Mouse (Mus musculus): ENCODE measurements around the gene Entpd2. TPM values are rescaled to one million over a fixed set of nuclear protein-coding genes. Genes with fewer than 3 reads are reported as not detected.
"Not testable (repeated sequence)": the region's sequence is repeated elsewhere in the genome, so short reads cannot be mapped to it uniquely, and the experiment has no call there.

Gene Entpd2
- polyA plus RNA-seq, 1 experiment from 2014 or later: 1.0 TPM

DNA sequence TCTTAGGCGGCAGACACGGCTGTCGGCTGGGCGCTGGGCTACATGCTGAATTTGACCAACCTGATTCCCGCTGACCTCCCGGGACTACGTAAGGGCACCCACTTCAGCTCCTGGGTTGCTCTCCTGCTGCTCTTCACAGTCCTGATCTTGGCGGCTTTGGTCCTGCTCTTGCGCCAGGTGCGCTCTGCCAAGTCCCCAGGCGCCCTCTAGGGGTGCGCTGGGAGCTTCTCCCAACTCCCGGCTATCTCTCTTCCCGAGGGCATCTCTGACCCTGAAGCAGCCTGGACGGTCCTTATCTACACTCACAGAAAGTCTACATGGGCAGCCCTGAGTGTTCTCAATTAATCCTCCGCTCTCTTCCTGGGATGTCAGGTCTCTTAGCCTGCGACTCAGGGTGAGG is 5.1 kb downstream of the Entpd2 start:
- H3K9me3 ChIP-seq (replicated peaks; ENCODE audit: control insufficient read depth, low read length): no peaks in the 10 kb centered on the region
- no peak overlapping the region for H3K27ac ChIP-seq (ENCODE audit: low read length)
- H3K9ac ChIP-seq (ENCODE audit: low read depth, low read length): no peak overlapping the region
- no peak overlapping the region for H3K4me2 ChIP-seq (ENCODE audit: low read depth, low read length)
- H3K27me3 ChIP-seq (ENCODE audit: control insufficient read depth, insufficient read depth, low read depth, low read length): peaks cover 87% of the 10 kb centered on the region
- 2% methylated on average over 17 of the region's 17 CpGs for WGBS (ENCODE audit: insufficient replicate concordance)
- ATAC-seq (ENCODE audit: low read depth): peak; percentile 28
- no peaks in the 10 kb centered on the region for H3K36me3 ChIP-seq (ENCODE audit: control insufficient read depth, insufficient read depth)
- H3K4me1 ChIP-seq (ENCODE audit: control insufficient read depth, low read depth, low read length): peaks cover 7% of the 10 kb centered on the region
- no peak overlapping the region for H3K4me3 ChIP-seq (ENCODE audit: low read depth, low read length)

DNA sequence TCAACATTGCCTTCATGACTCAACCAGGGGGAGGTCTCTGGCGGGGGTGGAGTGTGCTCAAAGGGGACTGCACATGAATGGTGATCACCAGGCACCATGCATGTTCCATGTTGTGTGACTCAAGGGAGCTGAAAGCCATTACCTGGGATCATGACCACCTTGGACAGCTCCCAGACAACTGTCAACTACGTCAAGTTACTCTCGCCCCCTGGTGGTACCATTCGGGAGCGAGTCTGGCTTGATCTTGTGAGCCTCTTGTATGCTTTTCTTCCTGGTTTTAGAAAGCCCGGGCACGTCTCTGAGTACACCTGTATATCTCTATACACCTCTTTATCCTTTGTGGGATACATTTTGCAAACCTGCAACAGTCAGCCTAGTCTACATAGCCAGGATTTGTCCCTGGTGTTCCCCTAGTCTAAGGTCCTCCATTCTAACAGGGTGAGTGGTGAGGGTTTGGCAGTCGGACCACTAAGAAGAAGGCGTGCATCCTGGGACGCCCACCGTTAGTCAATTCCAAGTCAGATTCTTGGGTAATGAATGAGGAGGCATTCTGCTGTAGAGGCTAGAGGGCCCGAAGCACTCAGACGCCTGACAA is 6.8 kb downstream of the Entpd2 start:
- no peak overlapping the region for H3K9ac ChIP-seq (ENCODE audit: low read depth, low read length)
- ATAC-seq (ENCODE audit: low read depth): no peak
- peaks cover 70% of the 10 kb centered on the region for H3K27me3 ChIP-seq (ENCODE audit: control insufficient read depth, insufficient read depth, low read depth, low read length)

DNA sequence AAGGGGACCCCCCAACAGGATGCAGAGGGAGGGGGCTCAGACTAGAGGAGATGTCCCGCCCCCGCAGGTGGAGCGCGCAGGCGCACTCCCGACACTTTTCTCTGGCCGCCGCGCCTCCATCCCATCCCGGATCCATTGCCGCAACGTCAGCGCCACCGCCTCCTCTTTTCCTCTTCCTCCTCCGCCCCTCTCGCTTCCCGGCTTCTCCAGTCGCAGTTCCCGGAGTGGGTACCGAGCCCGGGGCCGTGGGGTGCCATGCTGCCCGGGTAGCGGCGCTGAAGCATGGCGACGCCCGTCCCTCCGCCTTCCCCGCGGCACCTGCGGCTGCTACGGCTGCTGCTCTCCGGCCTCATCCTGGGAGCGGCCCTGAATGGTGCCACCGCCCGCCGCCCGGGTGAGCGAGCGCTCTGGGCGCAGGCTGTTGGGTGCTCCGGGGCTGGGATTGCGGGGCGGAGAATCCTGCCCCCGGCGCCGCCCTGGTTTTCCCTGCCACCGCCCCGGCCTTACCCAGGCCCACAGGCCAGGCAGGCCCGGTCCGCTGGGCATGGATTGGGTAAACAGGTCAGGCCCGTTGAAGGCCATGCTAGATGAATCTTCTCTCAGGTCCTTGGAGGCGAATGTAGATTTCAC is 7.4 kb downstream of the Entpd2 start:
- Histone ChIP-seq H3K27me3 (ENCODE audit: control insufficient read depth, insufficient read depth, low read depth, low read length) (peaks cover 64% of the 10 kb centered on the region), H3K9ac (ENCODE audit: low read depth, low read length) (no peak overlapping the region), H3K9me3 (replicated peaks; ENCODE audit: control insufficient read depth, low read length) (no peaks in the 10 kb centered on the region), H3K4me3 (ENCODE audit: low read depth, low read length) (peak overlapping the region; percentile 50), H3K27ac (ENCODE audit: low read length) (no peak overlapping the region), H3K4me2 (ENCODE audit: low read depth, low read length) (peak overlapping the region; percentile 55), H3K4me1 (ENCODE audit: control insufficient read depth, low read depth, low read length) (peaks cover 4% of the 10 kb centered on the region; the same call in 1 of the 2 replicates), H3K36me3 (ENCODE audit: control insufficient read depth, insufficient read depth) (no peaks in the 10 kb centered on the region)
- 2% methylated on average over 54 of the region's 54 CpGs for WGBS (ENCODE audit: insufficient replicate concordance)
- ATAC-seq (ENCODE audit: low read depth): no peak; the same call in 1 of the 2 replicates

More for the DNA sequence above, 6.8 kb downstream of the Entpd2 start:
- Histone ChIP-seq H3K4me3 (ENCODE audit: low read depth, low read length) (peak overlapping the region; percentile 50), H3K9me3 (replicated peaks; ENCODE audit: control insufficient read depth, low read length) (no peaks in the 10 kb centered on the region), H3K4me2 (ENCODE audit: low read depth, low read length) (peak overlapping the region; percentile 55), H3K27ac (ENCODE audit: low read length) (no peak overlapping the region), H3K4me1 (ENCODE audit: control insufficient read depth, low read depth, low read length) (peaks cover 4% of the 10 kb centered on the region; the same call in 1 of the 2 replicates), H3K36me3 (ENCODE audit: control insufficient read depth, insufficient read depth) (no peaks in the 10 kb centered on the region)
- WGBS (ENCODE audit: insufficient replicate concordance): under 1% methylated on average over 13 of the region's 13 CpGs

- Histone ChIP-seq H3K4me3 (ENCODE audit: low read depth, low read length) (no peak overlapping the region), H3K4me2 (ENCODE audit: low read depth, low read length) (no peak overlapping the region), H3K4me1 (ENCODE audit: control insufficient read depth, low read depth, low read length) (peaks cover 4% of the 10 kb centered on the region; the same call in 1 of the 2 replicates), H3K9me3 (replicated peaks; ENCODE audit: control insufficient read depth, low read length) (no peaks in the 10 kb centered on the region), H3K36me3 (ENCODE audit: control insufficient read depth, insufficient read depth) (no peaks in the 10 kb centered on the region), H3K27ac (ENCODE audit: low read length) (no peak overlapping the region), H3K27me3 (ENCODE audit: control insufficient read depth, insufficient read depth, low read depth, low read length) (peaks cover 60% of the 10 kb centered on the region), H3K9ac (ENCODE audit: low read depth, low read length) (no peak overlapping the region)
- ATAC-seq (ENCODE audit: low read depth): no peak
- WGBS (ENCODE audit: insufficient replicate concordance): 57% methylated on average over 4 of the region's 4 CpGs
Measured at GRCm38 (mm10) chr2:25403994-25404393, 8.3 kb downstream of the Entpd2 start.

DNA sequence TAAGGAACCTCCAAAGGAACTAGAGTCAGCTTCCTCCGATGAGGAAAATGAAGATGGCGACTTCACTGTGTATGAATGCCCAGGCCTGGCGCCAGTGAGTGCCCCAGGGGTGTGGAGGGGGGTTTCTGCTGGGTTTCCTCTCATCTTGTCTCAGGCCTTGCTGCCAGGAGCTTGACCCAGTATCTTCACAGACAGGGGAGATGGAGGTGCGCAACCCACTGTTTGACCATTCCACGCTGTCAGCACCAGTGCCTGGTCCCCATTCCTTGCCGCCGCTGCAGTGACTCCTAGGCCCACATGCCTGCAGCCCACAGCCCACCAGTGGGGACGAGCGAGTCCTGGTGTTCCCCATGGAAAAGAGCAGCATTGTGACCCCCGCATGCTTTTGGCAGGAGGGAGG is 13.2 kb downstream of the Entpd2 start:
- WGBS (ENCODE audit: insufficient replicate concordance): 67% methylated on average over 10 of the region's 10 CpGs
- no peak overlapping the region for H3K9ac ChIP-seq (ENCODE audit: low read depth, low read length)
- no peak overlapping the region for H3K27ac ChIP-seq (ENCODE audit: low read length)
- H3K9me3 ChIP-seq (replicated peaks; ENCODE audit: control insufficient read depth, low read length): no peaks in the 10 kb centered on the region
- H3K4me3 ChIP-seq (ENCODE audit: low read depth, low read length): no peak overlapping the region
- H3K36me3 ChIP-seq (ENCODE audit: control insufficient read depth, insufficient read depth): no peaks in the 10 kb centered on the region
- ATAC-seq (ENCODE audit: low read depth): no peak
- peaks cover 12% of the 10 kb centered on the region for H3K27me3 ChIP-seq (ENCODE audit: control insufficient read depth, insufficient read depth, low read depth, low read length)
- no peaks in the 10 kb centered on the region for H3K4me1 ChIP-seq (ENCODE audit: control insufficient read depth, low read depth, low read length)
- H3K4me2 ChIP-seq (ENCODE audit: low read depth, low read length): no peak overlapping the region

DNA sequence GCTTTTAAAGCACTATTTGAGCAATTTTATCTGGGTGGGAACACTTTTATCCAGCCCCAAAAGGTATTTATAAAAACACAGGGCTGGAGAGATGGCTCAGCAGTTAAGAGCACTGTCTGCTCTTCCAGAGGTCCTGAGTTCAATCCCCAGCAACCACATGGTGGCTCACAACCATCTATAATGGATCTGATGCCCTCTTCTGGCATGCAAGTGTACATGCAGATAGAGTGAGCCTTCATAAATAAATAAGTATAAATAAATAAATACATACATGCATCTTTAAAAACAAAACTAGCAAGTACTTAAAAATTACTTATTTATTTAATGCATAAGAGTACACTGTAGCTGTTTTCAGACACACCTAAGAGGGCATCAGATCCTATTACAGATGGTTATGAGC is 17.8 kb downstream of the Entpd2 start:
- not testable (repeated sequence) for H3K27ac ChIP-seq (ENCODE audit: low read length); H3K4me2 ChIP-seq (ENCODE audit: low read depth, low read length); ATAC-seq (ENCODE audit: low read depth); H3K9me3 ChIP-seq (replicated peaks; ENCODE audit: control insufficient read depth, low read length); H3K36me3 ChIP-seq (ENCODE audit: control insufficient read depth, insufficient read depth); H3K4me1 ChIP-seq (ENCODE audit: control insufficient read depth, low read depth, low read length); H3K9ac ChIP-seq (ENCODE audit: low read depth, low read length); H3K4me3 ChIP-seq (ENCODE audit: low read depth, low read length); H3K27me3 ChIP-seq (ENCODE audit: control insufficient read depth, insufficient read depth, low read depth, low read length)

- no peaks in the 10 kb centered on the region for H3K36me3 ChIP-seq (ENCODE audit: control insufficient read depth, insufficient read depth)
- H3K4me2 ChIP-seq (ENCODE audit: low read depth, low read length): no peak overlapping the region
- no peak overlapping the region for H3K4me3 ChIP-seq (ENCODE audit: low read depth, low read length)
- no peaks in the 10 kb centered on the region for H3K27me3 ChIP-seq (ENCODE audit: control insufficient read depth, insufficient read depth, low read depth, low read length)
- no peaks in the 10 kb centered on the region for H3K4me1 ChIP-seq (ENCODE audit: control insufficient read depth, low read depth, low read length)
- WGBS (ENCODE audit: insufficient replicate concordance): 31% methylated on average over 3 of the region's 3 CpGs
- H3K27ac ChIP-seq (ENCODE audit: low read length): no peak overlapping the region
- H3K9ac ChIP-seq (ENCODE audit: low read depth, low read length): no peak overlapping the region
- no peak for ATAC-seq (ENCODE audit: low read depth)
- H3K9me3 ChIP-seq (replicated peaks; ENCODE audit: control insufficient read depth, low read length): no peaks in the 10 kb centered on the region
Measured at GRCm38 (mm10) chr2:25417426-25417825, 21.8 kb downstream of the Entpd2 start.

GRCm38 (mm10) chr2:25421896-25422295 is 26.2 kb downstream of the Entpd2 start:
- no peak overlapping the region for H3K4me2 ChIP-seq (ENCODE audit: low read depth, low read length)
- ATAC-seq (ENCODE audit: low read depth): 0 out of 2 replicates have a peak, but pooled peaks have one; percentile 28
- WGBS (ENCODE audit: insufficient replicate concordance): 22% methylated on average over 3 of the region's 3 CpGs
- no peak overlapping the region for H3K4me3 ChIP-seq (ENCODE audit: low read depth, low read length)
- no peaks in the 10 kb centered on the region for H3K4me1 ChIP-seq (ENCODE audit: control insufficient read depth, low read depth, low read length)
- H3K9ac ChIP-seq (ENCODE audit: low read depth, low read length): no peak overlapping the region
- no peaks in the 10 kb centered on the region for H3K27me3 ChIP-seq (ENCODE audit: control insufficient read depth, insufficient read depth, low read depth, low read length)
- no peaks in the 10 kb centered on the region for H3K9me3 ChIP-seq (replicated peaks; ENCODE audit: control insufficient read depth, low read length)
- H3K27ac ChIP-seq (ENCODE audit: low read length): no peak overlapping the region
- H3K36me3 ChIP-seq (ENCODE audit: control insufficient read depth, insufficient read depth): no peaks in the 10 kb centered on the region

GRCm38 (mm10) chr2:25422587-25423410 is 27.1 kb downstream of the Entpd2 start, which contains the start of gene Fut7:
Fut7 (plus strand) TSS chr2:25423267.
- H3K27me3 ChIP-seq (ENCODE audit: control insufficient read depth, insufficient read depth, low read depth, low read length): no peaks in the 10 kb centered on the region
- no peaks in the 10 kb centered on the region for H3K36me3 ChIP-seq (ENCODE audit: control insufficient read depth, insufficient read depth)

More at GRCm38 (mm10) chr2:25422587-25423410, 27.1 kb downstream of the Entpd2 start, which contains the start of gene Fut7:
- no peak within 1 kb of the TSS for H3K9ac ChIP-seq (ENCODE audit: low read depth, low read length)
- H3K4me3 ChIP-seq (ENCODE audit: low read depth, low read length): no peak within 1 kb of the TSS
- WGBS (ENCODE audit: insufficient replicate concordance): 14% methylated on average over 17 of the region's 17 CpGs
- H3K4me2 ChIP-seq (ENCODE audit: low read depth, low read length): 0 out of 2 replicates have a peak within 1 kb of the TSS, but pooled peaks have one; percentile 9
- H3K27ac ChIP-seq (ENCODE audit: low read length): peak within 1 kb of the TSS; percentile 48; the same call in 1 of the 2 replicates
- H3K4me1 ChIP-seq (ENCODE audit: control insufficient read depth, low read depth, low read length): no peaks in the 10 kb centered on the region
- H3K9me3 ChIP-seq (replicated peaks; ENCODE audit: control insufficient read depth, low read length): no peaks in the 10 kb centered on the region
- ATAC-seq (ENCODE audit: low read depth): 0 out of 2 replicates have a peak, but pooled peaks have one; percentile 43
